Mouse (Mus musculus): ENCODE measurements around the gene Dchs1.

DNA sequence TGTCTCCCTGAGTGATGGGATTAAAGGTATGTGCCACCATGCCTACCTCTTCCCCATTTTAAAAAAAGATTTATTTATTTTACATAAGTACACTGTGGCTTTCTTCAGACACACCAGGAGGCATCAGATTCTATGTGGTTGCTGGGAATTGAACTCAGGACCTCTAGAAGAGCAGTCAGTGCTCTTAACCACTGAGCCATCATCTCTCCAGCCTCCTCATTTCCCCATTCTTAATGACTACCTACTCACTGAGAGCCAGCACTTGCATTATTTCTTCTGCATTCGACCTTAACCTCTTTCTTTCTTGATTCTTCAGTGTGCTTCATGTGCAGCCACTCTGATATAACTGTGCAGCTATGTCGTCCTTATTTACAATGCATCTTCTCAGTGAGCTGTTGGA lies 14.9 kb upstream of the Dchs1 start:
- TF ChIP-seq POLR2A (IDR thresholded peaks at IDR 0.05; ENCODE audit: borderline replicate concordance, control insufficient read depth, low read depth, low read length) (no peak), CTCF (IDR thresholded peaks at IDR 0.05; ENCODE audit: control insufficient read depth, insufficient read depth, low read length) (no peak)
